Comparison of ENCODE assay signal across 21 mouse cellular contexts in genomic region chr16:49660111-49660510, GRCm38 (mm10). TPM values are rescaled to one million over a fixed set of nuclear protein-coding genes. Genes with fewer than 3 reads are reported as not detected.
DNase-seq lines count a peak whose midpoint lies in the region; ATAC-seq and TF ChIP-seq lines count a peak whose summit lies in the region.
"Had no signal": no experiment of that assay in that cellular context is flagged by ENCODE, and none has a peak within 500 bp of the region (broad histone marks: within the 10 kb centered on the region; RNA-seq: fewer than 3 reads in every experiment).

No protein-coding gene starts in this region.

- TF ChIP-seq POLR2A in CH12.LX (IDR thresholded peaks at IDR 0.05; ENCODE audit: low read depth, low read length), result no peak

- peak in 1 of 2 experiments; percentile 14; a peak in 1 of 4 replicates for TF ChIP-seq CTCF in CH12.LX (conservative IDR thresholded peaks at IDR 0.05 in 1 of 2, IDR thresholded peaks at IDR 0.05 in 1 of 2; ENCODE audit: low read depth in 2 of 2, low read length in 2 of 2)

- H3K4me3 ChIP-seq in CH12.LX (replicated peaks in 1 of 3; ENCODE audit: low read depth in 2 of 3, low read length in 2 of 3, poor library complexity in 1 of 3), result no peak overlapping the region
- H3K4me3 ChIP-seq in limb, embryonic 10.5 days, result no peak overlapping the region
- H3K4me3 ChIP-seq in heart, embryonic 10.5 days, result no peak overlapping the region
- H3K4me3 ChIP-seq: embryonic facial prominence, embryonic 10.5 days; forebrain, embryonic 13.5 days; gastrocnemius, adult 2 months; hindbrain, embryonic 13.5 days had no signal

- TF ChIP-seq EP300 in CH12.LX (IDR thresholded peaks at IDR 0.05; ENCODE audit: low read length), result no peak

- no peaks in the 10 kb centered on the region for H3K36me3 ChIP-seq in CH12.LX (replicated peaks in 1 of 2; ENCODE audit: control insufficient read depth in 1 of 2, insufficient read depth in 1 of 2, low read length in 1 of 2)
- H3K36me3 ChIP-seq in limb, embryonic 10.5 days, result no peaks in the 10 kb centered on the region
- no peaks in the 10 kb centered on the region for H3K36me3 ChIP-seq in heart, embryonic 10.5 days
- H3K36me3 ChIP-seq: embryonic facial prominence, embryonic 10.5 days; hindbrain, embryonic 13.5 days had no signal

- H3K4me1 ChIP-seq in CH12.LX (ENCODE audit: control insufficient read depth in 1 of 2, insufficient read depth in 2 of 2), result 0 out of 4 replicates have a peak, but pooled peaks cover 0 to 5% of the 10 kb centered on the region in 2 experiments
- H3K4me1 ChIP-seq in limb, embryonic 10.5 days, result no peaks in the 10 kb centered on the region
- no peaks in the 10 kb centered on the region for H3K4me1 ChIP-seq in heart, embryonic 10.5 days
- H3K4me1 ChIP-seq: forebrain, embryonic 13.5 days; hindbrain, embryonic 13.5 days had no signal

- in situ Hi-C loops in CH12.LX (cut with MboI; ENCODE audit: low pct_ligation_motif_present, low pct_unique_long_range_greater_than_20kb, low sequenced_read_pairs), result no loop called here

- dilution Hi-C loops in CH12.LX (cut with MboI; ENCODE audit: extremely low pct_ligation_motif_present, extremely low pct_unique_long_range_greater_than_20kb, low sequenced_read_pairs), result no loop called here

- no peaks in the 10 kb centered on the region for H3K27me3 ChIP-seq in CH12.LX (replicated peaks)
- no peaks in the 10 kb centered on the region for H3K27me3 ChIP-seq in limb, embryonic 10.5 days (ENCODE audit: low read depth, poor library complexity, severe bottlenecking)
- no peaks in the 10 kb centered on the region for H3K27me3 ChIP-seq in heart, embryonic 10.5 days (ENCODE audit: insufficient read depth, poor library complexity, severe bottlenecking)
- H3K27me3 ChIP-seq: forebrain, embryonic 13.5 days; hindbrain, embryonic 13.5 days had no signal

- H3K9ac ChIP-seq in CH12.LX (ENCODE audit: insufficient read depth, low read depth), result no peak overlapping the region
- H3K9ac ChIP-seq: forebrain, embryonic 13.5 days; hindbrain, embryonic 13.5 days had no signal

- TF ChIP-seq RAD21 in CH12.LX (IDR thresholded peaks at IDR 0.05; ENCODE audit: low read depth, low read length), result peak; percentile 15

- ATAC-seq in megakaryocyte progenitor cell, adult 5-6 weeks (replicated peaks; ENCODE audit: poor library complexity), result peak; percentile 58; the same call in 1 of the 2 replicates
- ATAC-seq: activated CD4-positive, CD25-positive, alpha-beta regulatory T cell, adult 4 months; forebrain, embryonic 13.5 days; hindbrain, postnatal 0 days; Patski had no signal

- no peak overlapping the region for H3K4me2 ChIP-seq in CH12.LX (ENCODE audit: insufficient read depth, low read depth, poor library complexity, severe bottlenecking)
- H3K4me2 ChIP-seq: forebrain, embryonic 13.5 days; hindbrain, embryonic 13.5 days had no signal

- WGBS in limb, embryonic 10.5 days, result 89% methylated on average over 3 of the region's 3 CpGs
- 82% methylated on average over 3 of the region's 3 CpGs for WGBS in heart, embryonic 10.5 days

- no peaks in the 10 kb centered on the region for H3K79me2 ChIP-seq in CH12.LX (replicated peaks; ENCODE audit: control insufficient read depth, extremely low read depth, insufficient read depth, poor library complexity, severe bottlenecking)

- no peaks in the 10 kb centered on the region for H3K9me3 ChIP-seq in CH12.LX (replicated peaks; ENCODE audit: low read length)
- H3K9me3 ChIP-seq in limb, embryonic 10.5 days (replicated peaks), result no peaks in the 10 kb centered on the region
- no peaks in the 10 kb centered on the region for H3K9me3 ChIP-seq in heart, embryonic 10.5 days
- H3K9me3 ChIP-seq: embryonic facial prominence, embryonic 10.5 days; forebrain, embryonic 13.5 days; hindbrain, embryonic 13.5 days had no signal

- H3K27ac ChIP-seq in CH12.LX (ENCODE audit: insufficient read depth, low read depth), result no peak overlapping the region
- no peak overlapping the region for H3K27ac ChIP-seq in limb, embryonic 10.5 days
- no peak overlapping the region for H3K27ac ChIP-seq in heart, embryonic 10.5 days
- H3K27ac ChIP-seq: embryonic facial prominence, embryonic 10.5 days; forebrain, embryonic 13.5 days; gastrocnemius, adult 2 months; hindbrain, embryonic 13.5 days; hindbrain, postnatal 0 days had no signal

- no peak for DNase-seq in CH12.LX (ENCODE audit: extremely low read depth)
- peak; percentile 4 for DNase-seq in c-Kit-positive CD71-negative TER-119-negative erythroid progenitor cells, embryonic 14.5 days (ENCODE audit: low read depth)
- DNase-seq in limb, embryonic 10.5 days (ENCODE audit: low spot score), result no peak
- DNase-seq in left cerebral cortex, adult 11 months (ENCODE audit: low spot score), result no peak
- DNase-seq in heart, embryonic 10.5 days (ENCODE audit: low spot score), result no peak
- DNase-seq: adrenal gland, postnatal 36 days; cerebellum, adult 11-12 months; cerebellum, adult 9-10 months; cerebellum, postnatal 25 days; gastrocnemius, adult 2 months; gastrocnemius, postnatal 25 days; heart, adult 11 months; heart, postnatal 10 days; kidney, adult 11 months had no signal

TF ChIP-seq in CH12.LX, 34 proteins besides CTCF, POLR2A, EP300 and RAD21:
- TF ChIP-seq IRF4 (IDR thresholded peaks at IDR 0.05; ENCODE audit: low read depth, low read length) (no peak), JUN (IDR thresholded peaks at IDR 0.05; ENCODE audit: insufficient read depth, low read depth, low read length) (no peak), MAZ (IDR thresholded peaks at IDR 0.05; ENCODE audit: low read depth, low read length) (no peak), RCOR1 (conservative IDR thresholded peaks at IDR 0.05; ENCODE audit: low read depth, low read length) (no peak), SIN3A (IDR thresholded peaks at IDR 0.05; ENCODE audit: low read length) (no peak), USF2 (conservative IDR thresholded peaks at IDR 0.05; ENCODE audit: low read depth, low read length) (no peak), ELF1 (IDR thresholded peaks at IDR 0.05; ENCODE audit: low read depth, low read length) (no peak), MAFK (IDR thresholded peaks at IDR 0.05; ENCODE audit: insufficient replicate concordance, low read length) (no peak), TCF12 (IDR thresholded peaks at IDR 0.05; ENCODE audit: low read depth, low read length) (no peak), ETS1 (conservative IDR thresholded peaks at IDR 0.05; ENCODE audit: low read depth, low read length) (no peak)

RNA-seq across cellular contexts. Expression of gene Ift57, which starts 38.9 kb away (rescaled TPM):
- total RNA-seq in CH12.LX (2012; rRNA removed), result 12.5 and 13.3 TPM in 2 replicates
- total RNA-seq in CH12.LX (2014; rRNA removed), result 21.3 and 24.8 TPM in 2 replicates
- 28.8 and 34.4 TPM in 2 replicates for polyA plus RNA-seq in CH12.LX (2012; ENCODE audit: insufficient read length, low read depth)
- total RNA-seq in megakaryocyte progenitor cell, adult 5-6 weeks (2015), result 42.0 and 48.9 TPM in 2 replicates
- 60.5 and 74.2 TPM in 2 replicates for total RNA-seq in megakaryocyte progenitor cell, adult 5-6 weeks (2017)
- polyA plus RNA-seq in limb, embryonic 10.5 days (2016; fragmentation: Nextera tagmentation; extraction: Ambion mirVana), result 20.7 and 23.1 TPM in 2 replicates
- 18.9 and 21.6 TPM in 2 replicates for polyA plus RNA-seq in heart, embryonic 10.5 days (2016; fragmentation: Nextera tagmentation; extraction: Ambion mirVana)
